Mouse (Mus musculus): ENCODE measurements around the gene Rtf1.
"Not testable (repeated sequence)": the region's sequence is repeated elsewhere in the genome, so short reads cannot be mapped to it uniquely, and the experiment has no call there.

Rtf1 gene

DNA sequence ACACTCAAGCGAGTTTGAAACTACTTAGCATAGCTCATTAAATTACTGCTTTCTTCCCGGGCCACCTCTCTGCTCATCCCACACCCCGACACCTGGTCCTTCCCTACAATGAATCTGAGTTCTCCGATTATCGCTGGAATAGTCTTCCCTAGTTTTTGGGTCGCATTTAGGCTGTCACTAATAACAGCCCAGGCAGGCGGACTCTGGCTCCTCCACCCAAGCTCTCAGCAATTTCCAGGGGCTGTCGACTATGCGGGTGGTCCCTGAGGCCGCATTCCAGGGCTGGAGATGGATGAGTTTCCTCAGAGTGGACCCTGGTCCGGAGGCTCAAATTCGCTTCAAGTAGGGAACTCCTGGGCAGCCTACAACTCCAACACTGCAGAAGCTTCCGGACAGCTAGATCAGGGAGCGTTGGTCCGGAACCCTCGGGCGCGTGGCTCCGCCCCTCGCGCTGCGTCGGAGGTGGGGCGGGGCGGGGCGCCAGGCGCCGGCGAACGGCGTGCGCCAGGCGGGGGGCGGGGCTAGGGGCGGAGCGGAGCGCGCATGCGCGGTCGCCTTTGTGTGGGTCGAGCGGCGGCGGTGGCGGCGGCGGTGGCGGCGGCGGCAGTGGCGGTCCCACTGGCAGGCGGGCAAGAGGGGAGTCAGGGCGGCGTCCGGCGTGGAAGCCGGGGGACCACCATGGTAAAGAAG, at the start of gene Rtf1:
Gene Rtf1, plus strand, starts transcription at position 544 of the 690 bp plus-strand sequence.
- peak; percentile 60 for DNase-seq (ENCODE audit: low read depth)

DNA sequence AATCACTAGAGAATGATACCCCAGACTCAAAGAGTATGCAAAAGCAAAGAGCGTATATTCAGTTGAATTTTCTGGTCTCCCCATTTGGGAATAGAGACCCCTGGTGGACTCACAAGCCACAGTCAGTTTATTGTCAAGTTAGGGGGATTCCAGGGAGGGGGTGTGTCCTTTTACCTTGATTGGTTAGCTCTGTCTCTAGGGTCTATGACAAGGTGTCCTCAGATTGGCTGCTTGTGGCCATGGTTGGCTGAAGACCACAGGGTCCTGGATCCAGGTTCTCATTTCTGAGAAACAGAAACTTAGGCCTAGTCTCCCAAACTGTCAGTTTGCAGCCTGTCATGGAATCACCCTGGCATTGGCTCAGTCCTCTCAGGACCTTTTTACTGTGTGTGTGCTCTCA, 38.1 kb upstream of the Rtf1 start:
- DNase-seq (ENCODE audit: low read depth): no peak

DNA sequence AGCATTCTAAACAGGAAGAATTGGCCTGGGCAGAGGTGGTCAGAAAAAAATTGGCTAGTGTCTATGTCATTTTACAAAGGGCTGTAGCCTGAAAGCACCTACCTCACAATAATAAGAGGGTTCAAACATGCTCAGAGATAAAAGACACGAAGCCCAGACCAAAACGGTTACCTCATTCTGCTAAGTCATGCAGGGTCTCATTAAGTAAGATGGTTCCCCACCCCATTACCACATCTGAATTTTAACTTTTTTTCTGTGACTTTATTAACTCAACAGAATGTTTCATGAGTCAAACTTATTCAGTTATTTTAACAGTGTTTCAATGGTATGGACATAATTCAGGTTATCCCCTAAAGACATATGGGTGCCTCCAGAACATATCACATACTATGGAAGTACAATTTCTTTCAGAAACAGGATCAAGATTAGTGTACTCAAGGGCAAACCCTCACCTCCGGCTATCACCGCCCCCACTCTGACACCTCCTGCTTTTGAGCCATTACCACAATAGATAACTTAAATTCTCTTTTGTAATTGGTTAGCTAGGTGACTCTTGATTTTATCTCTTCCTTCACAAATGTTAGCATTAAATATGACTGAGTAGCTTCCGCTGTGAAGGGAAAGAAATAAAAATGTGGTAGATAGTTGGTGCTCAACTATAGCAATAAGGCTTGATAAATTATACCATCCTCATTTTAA, 33.5 kb upstream of the Rtf1 start:
- DNase-seq (ENCODE audit: low read depth): no peak

DNA sequence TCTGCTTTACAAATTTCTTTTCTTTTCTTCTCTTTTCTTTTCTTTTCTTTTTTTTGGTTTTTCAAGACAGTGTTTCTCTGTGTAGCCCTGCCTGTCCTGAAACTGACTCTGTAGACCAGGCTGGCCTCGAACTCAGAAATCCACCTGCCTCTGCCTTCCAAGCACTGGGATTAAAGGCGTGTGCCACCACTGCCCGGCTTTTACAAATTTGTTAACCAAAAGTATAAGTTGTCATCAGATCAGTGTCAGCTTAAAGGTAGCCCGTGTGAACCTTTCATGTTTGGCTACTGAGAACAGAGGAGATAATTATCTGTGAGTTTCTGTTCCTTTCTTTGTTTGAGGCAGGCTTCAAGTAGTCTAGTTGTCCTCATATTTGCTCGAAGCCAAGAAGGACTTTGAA, 30.6 kb upstream of the Rtf1 start:
- no peak for DNase-seq (ENCODE audit: low read depth)

DNA sequence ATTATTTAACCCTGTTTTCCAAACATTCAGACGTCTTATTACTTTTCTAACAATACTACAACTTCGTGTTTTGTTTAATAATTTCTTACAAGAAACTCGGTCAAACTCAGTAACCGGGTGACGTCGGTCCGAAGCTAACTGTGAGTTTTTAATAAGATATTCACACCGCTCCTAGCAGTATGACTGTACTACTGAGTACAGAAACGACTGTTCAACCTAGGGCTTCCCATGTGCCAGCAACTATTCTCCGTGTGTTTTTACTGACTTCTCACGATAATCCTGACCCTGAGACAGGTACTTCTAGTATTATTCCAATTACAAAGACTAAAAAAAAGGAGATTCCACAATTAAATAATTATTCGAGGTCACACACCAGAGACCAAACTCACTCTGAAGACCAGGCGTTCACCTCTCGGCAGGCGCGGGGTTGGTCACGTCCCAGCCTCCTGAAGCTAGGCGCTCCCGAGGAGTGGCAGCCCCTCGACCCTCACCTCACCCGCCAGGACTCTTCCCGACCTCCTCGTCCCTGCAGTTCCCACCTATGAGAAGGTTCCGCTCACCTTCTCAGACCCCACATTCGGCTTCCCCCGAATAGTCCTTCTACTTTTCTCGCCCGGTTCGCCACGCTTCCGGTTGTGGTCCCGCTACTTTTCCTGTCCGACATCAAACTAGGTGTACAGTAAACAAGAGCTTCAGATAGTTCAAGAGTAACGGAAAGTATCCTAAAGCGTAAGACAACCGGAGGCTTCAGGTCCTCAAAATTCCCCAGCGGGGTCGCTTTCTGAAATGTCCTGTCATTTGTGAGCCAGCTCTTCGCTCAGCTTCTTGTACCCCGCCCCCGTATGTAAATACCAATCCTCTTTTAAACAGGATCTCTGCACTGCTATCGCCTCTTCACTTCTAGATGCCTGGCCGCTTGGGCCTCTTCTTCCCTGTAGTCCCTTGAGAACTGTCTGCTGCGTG, 12.4 kb upstream of the Rtf1 start, which contains the start of gene Ndufaf1:
Gene Ndufaf1, minus strand, starts transcription at position 608 of the 963 bp plus-strand sequence.
- DNase-seq (ENCODE audit: low read depth): peak; percentile 65

DNA sequence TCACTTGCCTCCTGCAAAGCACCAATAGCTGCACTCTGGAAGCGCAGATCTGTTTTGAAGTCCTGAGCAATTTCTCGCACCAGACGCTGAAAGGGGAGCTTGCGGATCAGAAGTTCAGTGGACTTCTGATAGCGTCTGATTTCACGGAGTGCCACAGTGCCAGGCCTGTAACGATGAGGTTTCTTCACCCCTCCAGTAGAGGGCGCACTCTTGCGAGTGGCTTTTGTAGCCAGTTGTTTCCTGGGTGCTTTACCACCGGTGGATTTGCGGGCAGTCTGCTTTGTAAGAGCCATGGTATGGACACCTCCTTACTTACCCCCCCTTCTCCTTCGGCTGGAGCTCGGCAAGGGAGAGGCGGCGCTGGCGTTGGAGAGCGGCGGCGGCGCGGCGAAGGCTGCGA, 9.1 kb upstream of the Rtf1 start:
- not testable (repeated sequence) for DNase-seq (ENCODE audit: low read depth)

DNA sequence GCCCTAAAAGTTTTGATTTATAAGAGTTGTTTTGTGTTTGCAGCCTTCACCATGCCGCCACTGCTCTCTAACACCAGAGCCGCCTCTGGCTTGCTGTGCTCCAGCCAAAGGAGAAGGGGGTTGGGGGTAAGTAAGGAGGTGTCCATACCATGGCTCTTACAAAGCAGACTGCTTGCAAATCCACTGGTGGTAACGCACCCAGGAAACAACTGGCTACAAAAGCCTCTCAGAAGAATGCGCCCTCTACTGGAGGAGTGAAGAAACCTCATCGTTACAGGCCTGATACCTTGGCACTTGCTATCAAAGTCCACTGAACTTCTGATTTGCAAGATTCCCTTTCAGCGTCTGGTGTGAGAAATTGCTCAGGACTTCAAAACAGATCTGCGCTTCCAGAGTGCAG, 5.9 kb upstream of the Rtf1 start:
- DNase-seq (ENCODE audit: low read depth): no peak

DNA sequence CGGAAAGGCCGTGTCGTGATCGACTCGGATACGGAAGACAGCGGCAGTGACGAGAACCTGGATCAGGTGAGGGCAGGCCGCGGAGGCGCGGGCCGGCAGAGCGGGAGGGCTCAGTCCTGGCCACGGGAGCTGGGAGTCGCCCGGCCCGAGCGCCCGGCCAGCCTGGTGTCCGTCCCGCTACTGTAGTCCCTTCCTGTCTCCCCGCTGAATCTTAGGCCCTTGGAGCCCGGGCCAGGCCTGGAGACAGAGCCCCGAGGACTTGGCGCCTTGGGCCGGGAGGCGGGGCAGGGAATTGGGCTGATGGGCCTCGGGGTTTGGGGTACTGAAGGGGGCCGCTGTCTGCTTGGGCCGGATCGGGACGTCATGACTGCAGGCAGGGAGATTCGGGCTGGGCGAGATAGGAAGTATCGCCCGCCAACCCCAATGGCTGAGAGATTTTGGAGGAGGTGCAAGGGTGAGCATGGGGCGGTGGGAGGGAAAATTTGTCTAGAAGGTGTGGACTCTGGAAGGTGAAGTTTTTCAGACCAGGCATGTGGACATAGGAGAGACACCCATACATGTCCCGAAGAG, 432 bp downstream of the Rtf1 start:
- DNase-seq (ENCODE audit: low read depth): no peak

DNA sequence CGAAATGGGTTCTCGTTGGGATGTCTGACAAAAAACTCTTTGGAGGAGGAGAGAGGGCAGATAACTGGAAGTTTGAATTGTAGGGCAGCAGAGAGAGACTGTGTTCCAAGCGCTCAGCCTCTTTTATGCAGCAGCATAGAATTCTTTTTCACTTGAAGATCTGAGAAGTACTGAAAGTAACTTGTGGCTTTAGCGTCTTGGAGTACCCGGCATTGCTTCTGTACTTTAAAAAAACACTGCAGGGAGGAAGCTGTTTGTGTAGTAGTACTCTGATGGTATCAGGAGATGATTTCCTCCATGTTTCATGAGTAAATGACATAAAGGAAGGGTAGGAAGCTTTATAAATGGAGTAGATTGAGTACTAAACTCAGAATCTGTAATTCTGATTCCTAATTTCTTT, 963 bp downstream of the Rtf1 start:
- DNase-seq (ENCODE audit: low read depth): no peak

DNA sequence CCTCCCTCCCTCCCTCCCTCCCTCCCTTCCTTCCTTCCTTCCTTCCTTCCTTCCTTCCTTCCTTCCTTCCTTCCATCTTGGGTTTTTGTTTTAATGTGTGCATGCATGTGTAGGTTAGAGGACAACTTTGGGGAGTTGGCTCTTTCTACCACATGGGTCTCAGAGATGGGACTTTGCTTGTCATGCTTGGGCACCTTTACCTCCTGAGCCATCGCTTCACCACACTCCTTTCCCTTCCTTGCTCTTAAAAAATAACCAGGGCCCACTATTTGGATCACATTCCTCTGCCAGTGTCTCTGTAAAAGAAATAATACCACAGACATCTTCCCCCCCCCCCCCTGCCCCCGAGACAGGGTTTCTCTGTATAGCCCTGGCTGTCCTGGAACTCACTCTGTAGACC, 8.8 kb downstream of the Rtf1 start:
- DNase-seq (ENCODE audit: low read depth): no peak

DNA sequence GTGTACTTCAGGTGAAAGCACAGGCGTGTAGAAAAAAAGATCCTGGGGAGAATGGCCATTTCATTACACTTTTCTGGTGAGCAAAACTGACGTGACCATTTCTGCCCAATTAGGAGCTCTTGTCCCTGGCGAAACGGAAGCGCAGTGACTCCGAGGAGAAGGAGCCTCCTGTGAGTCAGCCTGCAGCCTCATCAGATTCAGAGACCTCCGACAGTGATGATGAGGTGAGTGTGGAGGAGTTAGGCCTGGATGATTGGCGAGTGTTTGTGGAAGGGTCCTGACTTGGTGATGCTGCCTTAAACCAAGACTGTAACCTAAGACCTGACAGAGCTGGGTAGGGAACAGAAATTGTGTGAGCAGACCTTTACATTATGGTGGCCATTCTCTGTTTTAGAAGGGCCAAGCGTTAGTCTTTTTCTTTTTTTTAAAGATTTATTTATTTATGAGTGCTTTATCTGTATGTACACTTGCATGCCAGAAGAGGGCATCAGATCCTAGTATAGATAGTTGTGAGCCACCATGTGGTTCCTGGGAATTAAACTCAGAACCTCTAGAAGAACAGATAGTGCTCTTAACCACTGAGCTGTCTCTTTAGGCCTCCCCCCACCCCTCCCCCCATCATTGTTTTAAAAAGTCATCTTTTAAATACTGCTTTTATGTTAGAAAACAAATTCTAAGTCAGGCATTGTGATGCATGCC, 17.3 kb downstream of the Rtf1 start:
- DNase-seq (ENCODE audit: low read depth): no peak

DNA sequence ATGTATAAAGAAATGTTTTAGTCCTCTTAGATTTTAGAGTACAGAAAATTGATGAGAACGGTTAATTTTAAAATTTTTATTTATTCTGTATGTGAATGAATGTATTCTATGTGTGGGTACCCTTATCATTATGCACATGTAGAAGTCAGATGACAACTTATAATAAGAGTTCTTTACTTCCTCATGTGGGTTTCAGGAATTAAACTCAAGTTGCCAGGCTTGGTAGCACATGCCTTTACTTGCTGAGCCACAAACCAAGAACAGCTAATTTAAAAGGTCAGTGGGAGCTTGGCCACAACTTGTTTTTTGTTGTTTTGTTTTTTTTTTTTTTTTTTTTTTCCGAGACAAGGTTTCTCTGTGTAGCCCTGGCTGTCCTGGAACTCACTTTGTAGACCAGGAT, 20.0 kb downstream of the Rtf1 start:
- DNase-seq (ENCODE audit: low read depth): no peak

DNA sequence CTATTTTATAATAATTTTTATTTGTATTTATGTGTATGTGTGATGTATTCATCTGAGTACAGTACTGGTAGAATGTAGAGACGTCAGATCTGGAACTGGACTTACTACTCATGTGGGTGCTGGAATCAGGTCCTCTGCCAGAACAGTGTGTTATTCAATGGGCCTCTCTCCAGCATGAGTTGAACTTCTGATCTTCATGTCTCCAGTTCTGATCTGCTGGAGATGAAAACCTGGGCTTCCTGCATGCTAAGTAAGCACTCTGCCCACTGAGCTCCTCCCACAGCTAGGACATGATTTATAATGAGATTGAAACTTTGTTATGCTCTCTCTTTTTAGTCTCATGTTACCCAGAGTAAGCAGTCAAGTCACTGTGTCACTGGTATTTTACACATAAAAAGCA, 21.2 kb downstream of the Rtf1 start:
- DNase-seq (ENCODE audit: low read depth): no peak

DNA sequence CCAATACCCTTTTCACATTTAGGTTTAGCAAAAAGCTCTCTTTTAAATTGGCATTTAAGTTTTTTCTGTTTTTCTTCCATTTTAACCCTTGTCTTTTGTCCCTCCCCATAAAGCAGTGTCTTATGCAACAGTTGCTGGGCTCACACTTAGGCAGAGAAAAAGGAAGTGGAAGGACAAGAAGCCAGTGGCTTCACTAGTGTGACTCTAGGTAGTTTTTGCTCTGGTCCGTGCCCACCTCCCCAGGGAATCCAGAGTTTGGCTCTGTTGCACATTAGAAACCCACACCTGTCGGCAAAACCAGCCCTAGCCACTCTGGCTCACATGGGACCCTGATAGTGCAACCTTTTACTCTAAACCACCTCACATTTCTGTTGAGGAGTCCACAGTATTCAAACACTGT, 23.6 kb downstream of the Rtf1 start:
- DNase-seq (ENCODE audit: low read depth): no peak

DNA sequence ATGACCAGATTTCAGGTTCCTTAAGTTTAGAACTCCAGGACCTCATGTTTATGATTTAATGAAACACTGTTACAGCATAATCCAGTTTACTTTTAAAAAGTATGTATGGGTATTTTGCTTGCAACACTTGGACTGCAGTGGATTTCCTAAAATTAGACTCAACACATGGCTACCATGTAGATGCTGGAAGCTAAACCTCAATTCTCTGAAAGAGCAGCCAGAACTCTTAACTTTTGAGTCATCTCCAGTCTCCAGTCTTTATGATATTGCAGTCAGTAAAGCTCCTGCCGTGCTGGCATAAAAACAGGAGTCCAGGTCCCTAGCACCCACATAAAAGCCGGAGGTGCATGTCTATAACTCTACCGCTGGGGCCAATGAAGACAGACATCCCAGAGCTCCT, 25.1 kb downstream of the Rtf1 start:
- no peak for DNase-seq (ENCODE audit: low read depth)

DNA sequence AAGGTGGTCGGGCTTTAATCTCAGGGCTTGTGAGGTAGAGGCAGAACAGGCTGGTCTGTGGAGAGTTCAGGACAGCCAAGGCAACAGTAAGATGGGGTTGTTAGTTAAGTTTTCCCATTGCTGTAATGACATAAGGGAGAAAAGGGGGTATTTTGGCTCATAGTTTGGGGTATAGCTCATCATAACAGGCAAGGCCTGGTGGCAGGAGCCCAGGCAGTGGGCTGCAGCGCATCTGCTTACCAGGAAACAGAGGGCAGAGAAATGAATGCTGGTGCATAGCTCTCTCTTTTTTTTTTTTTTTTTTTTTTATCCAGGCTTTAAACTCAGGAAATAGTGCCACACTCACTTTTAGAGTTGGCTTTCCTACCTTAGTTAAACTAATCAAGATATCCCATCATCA, 28.3 kb downstream of the Rtf1 start:
- no peak for DNase-seq (ENCODE audit: low read depth)

DNA sequence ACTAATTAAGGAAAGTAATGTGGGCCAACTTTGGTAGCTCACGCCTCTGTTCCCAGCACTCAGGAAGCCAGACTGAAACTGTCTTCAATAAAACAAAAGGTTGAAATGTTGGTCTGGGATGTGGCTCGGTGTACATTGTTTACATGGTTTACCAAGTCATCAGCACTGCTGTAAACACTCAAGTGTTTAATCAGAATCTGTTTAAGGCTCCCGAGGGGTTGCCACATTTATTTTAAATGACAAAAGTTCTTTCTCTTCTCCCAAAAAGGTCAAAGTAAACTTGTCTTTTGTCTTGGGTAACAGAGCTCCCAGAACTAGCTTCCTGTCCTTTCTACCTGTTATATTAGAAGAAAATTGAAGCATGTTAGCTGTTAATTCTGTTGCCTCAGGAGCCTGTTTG, 32.8 kb downstream of the Rtf1 start:
- no peak for DNase-seq (ENCODE audit: low read depth)

DNA sequence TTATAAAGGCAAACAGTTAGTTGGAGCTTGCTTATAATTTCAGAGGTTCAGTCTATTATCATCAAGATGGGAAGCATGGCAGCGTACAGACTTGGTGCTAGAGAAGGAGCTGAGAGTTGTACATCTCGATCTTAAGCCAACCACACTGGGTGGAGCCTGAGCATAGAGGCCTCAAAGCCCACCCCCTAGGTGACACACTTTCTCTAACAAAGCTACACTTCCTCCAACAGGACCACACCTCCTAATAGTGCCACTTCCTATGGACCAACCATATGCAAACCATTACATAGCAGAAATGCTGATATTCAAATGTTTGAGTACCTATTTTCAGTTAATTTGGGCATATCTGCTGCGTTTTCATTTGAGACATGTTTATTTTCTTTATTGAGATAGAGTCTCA, 35.1 kb downstream of the Rtf1 start:
- DNase-seq (ENCODE audit: low read depth): no peak

DNA sequence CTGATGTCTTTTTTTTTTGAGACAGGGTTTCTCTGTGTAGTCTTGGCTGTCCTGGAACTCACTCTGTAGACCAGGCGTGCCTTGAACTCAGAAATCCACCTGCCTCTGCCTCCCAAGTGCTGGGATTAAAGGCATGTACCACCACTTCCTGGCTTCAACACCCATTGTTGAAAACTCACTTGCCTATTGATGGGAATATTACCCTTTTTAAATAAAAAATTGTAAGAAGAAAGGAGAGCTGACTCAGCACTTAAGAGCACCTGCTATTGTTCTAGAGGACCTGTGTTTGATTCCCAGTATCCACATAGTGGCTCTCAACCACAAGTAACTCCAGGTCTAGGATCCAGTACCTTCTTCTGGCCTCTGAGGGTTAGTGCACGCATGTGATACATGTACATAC, 41.0 kb downstream of the Rtf1 start:
- DNase-seq (ENCODE audit: low read depth): not testable (repeated sequence)

DNA sequence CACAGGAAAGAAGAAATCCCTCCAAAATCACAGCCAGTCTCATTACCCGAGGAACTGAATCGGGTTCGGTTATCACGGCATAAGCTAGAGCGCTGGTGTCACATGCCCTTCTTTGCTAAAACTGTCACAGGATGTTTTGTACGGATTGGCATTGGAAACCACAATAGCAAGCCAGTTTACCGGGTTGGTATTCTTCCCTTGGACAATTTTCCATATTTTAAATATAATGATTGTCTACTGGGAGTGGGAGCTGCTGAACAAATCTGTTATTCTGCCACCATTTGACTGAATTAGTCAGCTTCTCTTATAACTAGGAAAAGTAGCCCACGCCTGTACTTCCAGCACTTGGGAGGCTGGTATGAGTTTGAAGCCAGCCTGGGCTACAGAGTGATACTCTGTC, 46.2 kb downstream of the Rtf1 start:
- DNase-seq (ENCODE audit: low read depth): no peak

DNA sequence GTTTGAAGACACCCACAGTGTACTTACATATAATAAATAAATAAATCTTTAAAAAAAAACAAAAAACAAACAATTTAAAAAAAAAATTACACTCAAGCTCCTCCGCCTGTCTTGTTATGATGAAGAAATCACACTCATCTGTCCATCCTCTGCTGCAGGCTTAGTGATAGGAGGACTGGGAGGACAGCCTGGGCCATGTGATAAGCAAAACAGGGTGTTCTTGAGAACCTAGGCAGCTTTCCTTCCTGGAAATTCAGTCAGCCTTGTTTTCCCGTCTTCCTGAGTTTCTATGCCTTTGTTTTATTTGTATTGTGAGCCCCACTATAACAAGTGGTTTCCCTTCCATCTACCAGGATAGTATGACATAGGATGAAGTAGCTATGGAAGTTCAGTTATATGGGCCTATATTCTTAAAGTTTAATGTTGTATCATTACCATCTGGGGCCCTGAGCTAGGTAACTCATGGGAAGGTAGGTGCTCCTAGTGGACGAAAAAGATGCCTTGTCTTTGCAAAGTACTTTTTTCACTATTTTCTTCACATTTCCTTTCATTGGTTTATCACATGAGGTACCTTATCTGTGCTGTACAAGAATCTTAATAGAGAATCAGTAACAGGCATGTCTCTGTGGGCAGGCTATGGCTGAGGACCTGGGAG, 53.0 kb downstream of the Rtf1 start:
- DNase-seq (ENCODE audit: low read depth): no peak

All from fibroblast of lung, adult 2 months (primary cell).